Mouse (Mus musculus): ENCODE data around the gene Rpl19.
A peak's percentile ranks its signal among the peaks of the same experiment; 100 is the strongest.

Rpl19 gene

DNA sequence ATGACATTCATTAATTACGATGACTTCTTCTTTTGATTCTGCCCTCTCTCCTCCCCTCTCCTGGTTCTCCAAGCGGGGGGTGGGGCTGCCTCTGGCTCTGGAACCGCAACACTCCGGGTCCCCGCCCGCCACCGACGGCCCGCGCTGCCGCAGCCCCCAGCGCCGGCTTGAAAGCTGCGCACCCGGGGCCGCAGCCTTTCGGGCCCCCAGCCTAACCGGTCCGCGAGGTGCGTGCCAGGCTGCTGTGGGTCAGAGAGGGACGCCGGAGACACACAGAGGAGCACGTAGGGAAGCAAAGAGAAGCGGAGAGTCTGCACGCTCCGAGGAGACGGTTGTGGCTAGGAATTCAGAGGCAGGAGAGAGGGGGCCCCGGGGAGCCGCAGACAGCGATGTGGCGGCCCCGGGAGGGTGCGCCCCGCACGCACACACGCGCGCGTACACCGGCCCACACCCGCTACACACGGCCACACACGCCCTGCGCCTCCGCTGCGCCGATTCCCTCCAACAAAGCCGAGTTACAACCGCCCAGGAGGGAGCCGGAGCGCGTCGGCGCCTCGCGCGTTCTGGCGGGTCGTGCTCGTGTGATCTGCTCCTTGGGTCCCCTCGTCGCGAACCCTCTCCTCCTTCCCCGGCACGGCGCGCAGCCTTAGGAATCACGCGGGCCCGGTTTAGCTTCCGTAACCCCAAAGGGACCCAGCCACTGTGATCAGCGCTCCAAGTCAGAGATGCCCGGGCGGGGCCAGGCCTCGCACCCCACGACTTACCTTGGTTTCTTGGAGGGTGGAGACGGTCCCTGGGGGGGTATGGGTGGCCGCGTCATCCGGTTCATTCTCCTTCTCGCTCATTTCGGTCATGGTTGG is 25.8 kb downstream of the Rpl19 start:
- DNase-seq (ENCODE audit: low spot score in 2 of 2), result no peak

GRCm38 (mm10) chr11:98052989-98053834 is 26.7 kb downstream of the Rpl19 start, which contains the start of gene Stac2:
TSS of gene Stac2 (minus strand) at chr11:98053462.
- DNase-seq (ENCODE audit: low spot score in 2 of 2), result peak; percentile 71 to 80

DNA sequence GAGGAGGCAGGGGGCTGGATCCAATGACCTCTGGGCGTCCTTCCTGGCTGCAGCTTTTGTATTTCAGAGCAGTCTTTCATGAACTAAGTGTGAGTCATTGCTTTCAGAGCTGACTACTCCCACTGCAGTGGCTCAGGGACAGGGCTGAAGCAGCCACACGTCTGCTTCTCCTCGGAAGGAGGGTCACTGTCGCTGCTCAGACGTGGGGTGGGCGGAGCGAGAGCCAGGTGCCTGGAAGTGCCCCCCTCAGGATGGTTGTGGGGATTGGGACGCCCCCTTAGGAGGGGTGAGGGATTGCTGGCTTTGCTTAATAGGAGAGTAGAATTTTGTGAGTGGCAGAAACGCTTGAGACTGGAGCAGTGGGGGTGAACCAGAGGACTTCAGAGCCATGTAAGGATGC is 31.0 kb downstream of the Rpl19 start:
- DNase-seq (ENCODE audit: low spot score in 2 of 2), result no peak

DNA sequence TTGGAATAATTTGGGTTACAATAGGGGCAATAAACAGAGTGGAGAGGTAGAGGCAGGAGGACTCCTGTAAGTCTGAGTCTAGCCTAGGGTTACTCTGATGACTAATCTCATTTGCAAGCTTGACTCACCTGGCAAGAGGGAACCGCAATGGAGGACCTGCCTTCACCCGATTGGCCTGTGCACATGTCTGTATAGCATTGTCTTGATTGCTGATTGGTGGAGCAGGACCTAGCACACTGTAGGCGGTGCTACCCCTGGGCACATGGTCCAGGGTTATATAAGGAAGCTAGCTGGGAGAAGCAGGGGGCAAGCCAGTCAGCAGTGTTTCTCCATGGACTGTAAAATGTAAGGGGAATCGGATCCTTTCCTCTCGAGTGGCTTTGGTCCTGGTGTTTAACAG is 31.5 kb downstream of the Rpl19 start:
- no peak for DNase-seq (ENCODE audit: low spot score in 2 of 2)

- no peak for DNase-seq (ENCODE audit: low spot score in 2 of 2)
These were observed 33.2 kb downstream of the Rpl19 start for GRCm38 (mm10) chr11:98059662-98060061.

DNA sequence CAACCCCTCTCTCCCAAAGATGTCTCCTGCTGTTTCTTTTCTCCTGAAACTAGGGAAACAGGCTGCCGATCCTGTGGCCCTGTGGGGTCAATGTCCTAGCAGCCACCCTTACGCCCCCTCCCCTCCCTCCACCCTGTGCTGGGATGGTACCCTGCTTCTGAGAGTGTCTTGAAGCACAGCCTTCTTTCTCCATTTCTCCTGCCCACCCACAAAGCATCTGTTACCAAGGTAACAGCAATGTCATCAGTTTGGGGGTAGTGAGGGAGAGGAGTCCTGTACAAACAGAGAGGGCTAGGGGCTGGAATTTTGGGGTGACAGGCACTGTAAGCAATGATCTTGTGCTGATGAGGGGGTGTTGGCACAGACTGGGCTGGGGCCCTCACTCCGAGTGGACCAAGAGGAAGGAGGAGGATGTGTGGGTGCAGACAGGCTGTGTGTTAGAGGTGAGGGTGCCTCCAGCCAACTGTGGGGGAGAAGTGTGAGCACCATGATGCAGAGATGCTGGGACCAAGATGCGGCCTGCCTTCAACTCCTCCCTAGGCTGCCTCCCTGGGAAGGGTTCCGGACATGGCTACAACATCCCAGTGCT is 33.7 kb downstream of the Rpl19 start:
- no peak for DNase-seq (ENCODE audit: low spot score in 2 of 2)

- no peak for DNase-seq (ENCODE audit: low spot score in 2 of 2)
These were observed 34.9 kb downstream of the Rpl19 start for GRCm38 (mm10) chr11:98061441-98061840.

DNA sequence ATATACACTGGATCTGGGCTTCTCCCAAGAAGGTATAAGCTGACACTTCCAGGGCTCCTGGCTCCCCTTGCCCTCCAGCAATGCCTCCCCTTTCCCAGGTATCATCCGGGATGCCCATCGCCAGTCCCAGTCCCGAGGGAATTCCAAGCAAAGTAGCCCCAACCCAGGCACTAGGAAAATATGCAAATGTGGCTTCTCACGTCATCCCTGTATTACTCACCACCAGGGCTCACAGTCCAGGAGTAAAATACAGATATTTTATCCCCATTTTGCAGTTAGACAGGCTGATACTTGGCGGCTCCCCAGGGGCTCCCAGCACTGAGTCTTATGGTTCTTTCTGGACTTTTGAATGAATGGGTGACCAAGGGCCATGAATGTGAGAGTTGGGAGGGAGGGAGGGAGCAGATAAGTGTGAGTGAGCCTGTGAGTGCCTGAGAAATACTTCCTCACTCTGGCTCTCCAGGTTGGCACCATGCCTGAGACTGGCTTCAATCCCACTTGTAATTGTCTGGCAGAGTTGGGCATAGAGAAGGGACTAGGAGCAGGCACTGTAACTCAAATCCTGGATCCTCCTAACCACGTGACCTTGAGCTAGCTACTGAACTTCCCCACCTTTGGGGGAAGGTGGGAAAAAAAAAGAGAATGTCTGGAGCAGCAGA is 35.5 kb downstream of the Rpl19 start:
- no peak for DNase-seq (ENCODE audit: low spot score in 2 of 2)

DNA sequence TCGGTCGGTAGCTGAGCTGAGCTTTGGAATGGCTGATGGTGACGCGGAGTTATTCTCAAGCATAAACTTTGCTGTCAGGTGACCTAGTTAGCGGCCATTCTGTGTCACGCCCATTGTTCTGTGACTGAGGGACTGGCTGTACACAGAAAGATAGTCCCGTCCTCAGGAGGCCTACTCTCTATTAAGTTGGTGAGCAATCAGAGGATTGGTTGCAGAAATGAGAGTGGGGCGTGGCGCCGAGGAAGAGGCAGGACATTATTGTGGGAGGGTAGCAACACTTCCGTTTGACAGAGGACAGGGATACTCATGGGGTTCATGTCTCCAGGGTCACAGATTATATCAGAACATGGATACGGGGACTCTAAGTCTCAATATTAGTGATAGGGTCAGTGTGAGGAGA is 39.7 kb downstream of the Rpl19 start:
- no peak for DNase-seq (ENCODE audit: low spot score in 2 of 2)

DNA sequence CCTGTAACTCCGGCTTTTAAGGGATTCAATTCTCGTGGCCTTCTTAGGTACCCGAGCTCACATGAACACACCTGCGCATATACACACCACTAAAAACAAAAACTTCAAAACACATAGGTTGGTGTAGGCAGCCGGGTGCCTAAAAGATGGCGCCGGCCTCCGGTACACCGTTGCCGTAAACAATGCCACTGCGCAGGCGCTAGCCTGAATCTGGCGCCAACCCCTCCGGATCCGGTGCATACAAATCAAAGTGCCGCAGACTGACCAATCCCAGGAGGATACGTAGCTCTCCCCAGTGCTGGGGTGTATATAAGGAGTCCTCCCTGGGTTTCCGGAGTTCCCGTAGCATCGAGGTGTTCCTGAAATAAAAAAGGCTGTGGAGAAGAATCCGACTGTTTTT is 40.7 kb downstream of the Rpl19 start:
- DNase-seq (ENCODE audit: low spot score in 2 of 2), result no peak

DNA sequence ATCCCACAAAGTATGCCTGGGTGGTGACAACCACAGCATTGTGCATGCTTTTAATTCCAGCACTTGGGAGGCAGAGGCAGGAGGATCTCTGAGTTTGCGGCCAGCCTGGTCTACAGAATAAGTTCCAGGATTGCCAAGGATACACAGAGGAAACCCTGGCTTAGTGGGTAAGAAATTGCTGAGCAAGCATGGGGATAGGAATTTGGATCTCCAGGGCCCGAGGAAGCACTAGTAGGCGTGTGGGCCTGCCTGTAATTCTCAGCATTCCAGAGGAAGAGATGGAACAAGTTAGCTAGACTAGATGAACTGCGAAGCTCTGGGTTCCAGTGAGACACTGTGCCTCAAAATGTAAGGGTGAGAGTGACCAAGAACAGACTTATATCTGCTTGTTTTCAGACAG is 46.9 kb downstream of the Rpl19 start:
- no peak for DNase-seq (ENCODE audit: low spot score in 2 of 2)

DNA sequence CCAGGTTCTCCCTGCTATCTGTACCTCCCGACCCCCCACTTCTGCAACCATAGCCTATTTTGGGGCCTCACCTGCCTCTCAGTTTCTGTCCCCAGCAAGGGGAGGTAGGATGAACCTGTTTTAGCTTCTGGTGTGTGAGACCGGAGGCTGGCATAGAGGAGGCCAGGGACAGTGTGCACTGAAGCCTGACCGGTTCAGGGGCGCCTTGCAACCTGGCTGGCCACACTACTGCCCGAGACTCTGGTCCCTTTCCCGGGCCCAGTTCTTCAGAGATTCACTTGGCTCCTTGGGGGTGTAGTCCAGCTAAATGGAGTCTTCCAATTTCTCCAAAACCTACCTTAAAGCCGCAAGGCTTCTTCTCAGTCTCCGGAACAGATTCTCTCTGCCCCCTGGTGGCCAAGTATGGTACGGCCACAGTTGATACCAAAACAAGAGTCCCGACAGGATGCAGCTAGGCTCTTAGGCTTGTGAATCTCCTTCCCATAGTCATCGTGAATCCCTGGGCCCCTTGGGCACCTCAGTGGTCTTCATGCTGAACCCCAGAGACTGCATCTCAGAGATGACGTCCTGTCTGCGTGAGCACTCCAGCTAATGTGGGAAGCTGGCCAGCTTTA is 48.8 kb downstream of the Rpl19 start:
- peak; percentile 75 to 90 for DNase-seq (ENCODE audit: low spot score in 2 of 2)

- DNase-seq (ENCODE audit: low spot score in 2 of 2), result no peak
These were observed 50.6 kb downstream of the Rpl19 start for GRCm38 (mm10) chr11:98077086-98077485.
